Mouse (Mus musculus) duodenum, adult 2 months (tissue): ENCODE data around the gene Rogdi. TPM values are rescaled to one million over a fixed set of nuclear protein-coding genes. Genes with fewer than 3 reads are reported as not detected.

Source experiments
- polyA plus RNA-seq: library from polyadenylated mRNA; depleted of rRNA; stranded (reverse); fragments of >200 nt; gene quantifications from 2 replicates; pipeline ENCODE4 v1.2.3, GENCODE M21; 2012; ENCODE audit warnings: low replicate concordance; rRNA removed

The Rogdi gene
- polyA plus RNA-seq = 50.5 and 84.1 TPM in 2 replicates

DNA sequence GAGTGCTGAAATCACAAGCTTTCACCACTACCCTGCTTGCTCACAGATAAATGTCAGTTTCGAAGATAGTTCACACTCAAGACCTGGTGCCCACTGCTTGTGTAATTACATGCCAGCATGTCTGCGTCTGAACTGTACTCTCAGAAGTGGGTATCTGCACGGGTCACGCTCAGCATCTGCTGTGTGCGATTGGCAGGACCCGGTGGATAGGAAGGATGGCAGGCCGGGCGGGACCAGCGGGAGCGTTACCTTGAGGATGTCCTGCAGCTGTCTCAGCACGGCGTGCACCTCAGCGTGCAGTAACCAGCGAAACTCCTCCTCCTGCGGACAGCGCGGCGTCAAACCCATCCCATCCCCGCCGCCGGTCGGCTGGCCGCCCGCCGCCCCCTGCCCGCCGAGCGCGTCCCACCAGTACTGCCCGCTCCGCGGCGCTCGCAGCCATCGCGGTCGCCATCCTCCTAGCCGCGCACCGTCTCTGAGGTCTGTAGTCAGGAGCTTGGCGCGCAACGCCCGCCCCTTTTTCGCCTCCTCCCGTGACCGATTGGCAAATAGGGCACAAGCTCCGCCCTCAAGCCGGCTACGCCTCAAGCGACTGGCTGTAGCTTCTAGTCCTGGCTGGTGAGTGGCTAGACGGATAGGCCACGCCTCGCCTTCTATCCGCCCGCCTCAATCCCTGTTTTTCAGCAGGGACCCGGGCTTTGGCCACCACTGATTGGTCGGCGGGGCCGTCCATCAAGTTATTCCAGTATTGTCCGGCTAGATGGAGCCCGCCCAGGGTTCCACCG is at the start of gene Rogdi:
Gene Rogdi (minus strand): TSS at position 500 of the 785 bp plus-strand sequence.

DNA sequence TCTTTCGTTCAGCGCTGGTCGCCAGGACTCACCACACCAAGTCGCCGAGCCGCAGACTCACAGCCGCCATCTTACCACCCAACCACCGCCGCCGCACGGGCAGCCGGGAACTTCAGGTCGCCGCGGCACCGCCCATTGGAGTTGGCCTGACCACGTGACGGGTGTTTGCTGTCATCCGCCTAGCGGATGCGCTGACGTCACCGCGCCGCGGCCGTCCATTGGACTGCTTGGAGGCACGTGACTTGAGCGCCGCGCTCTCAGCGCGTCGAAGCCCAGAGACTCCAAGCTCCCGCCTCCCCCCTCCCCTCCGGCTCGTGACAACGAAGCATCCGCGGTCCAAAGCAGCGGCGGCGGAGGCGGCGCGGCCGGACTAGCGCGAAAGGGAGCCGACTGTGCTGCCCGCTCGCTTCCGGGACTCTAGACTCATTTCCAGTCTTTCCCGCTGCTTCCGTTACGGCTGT is 36.5 kb upstream of the Rogdi start, which contains the start of the genes Glyr1 and Ubn1:
Gene Glyr1 (minus strand): TSS at position 90 of the 461 bp plus-strand sequence.
Gene Ubn1 (plus strand): TSS at position 284 of the 461 bp plus-strand sequence.

DNA sequence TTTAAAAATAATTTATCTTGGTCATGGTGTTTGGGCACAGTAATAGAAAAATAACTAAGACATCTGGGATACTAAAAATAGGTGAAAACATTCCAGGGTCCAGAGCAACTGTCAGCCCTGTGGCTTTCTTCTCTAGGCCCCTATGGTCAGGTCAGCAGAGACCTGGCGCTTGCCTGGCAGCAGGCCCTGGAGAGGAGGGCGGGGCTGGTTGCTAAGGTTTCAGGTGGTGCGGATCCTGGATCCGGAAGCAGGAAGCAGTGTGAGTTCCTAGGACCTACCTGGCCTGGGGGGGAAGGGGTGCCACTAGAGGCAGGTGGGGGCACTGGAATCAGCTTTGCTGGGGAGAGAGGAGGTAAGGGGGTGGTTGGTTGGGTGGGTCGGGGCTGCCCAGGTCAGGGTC is 6.3 kb downstream of the Rogdi start, which contains the start of gene Smim22:
Gene Smim22 (plus strand): TSS at position 222 of the 400 bp plus-strand sequence.

DNA sequence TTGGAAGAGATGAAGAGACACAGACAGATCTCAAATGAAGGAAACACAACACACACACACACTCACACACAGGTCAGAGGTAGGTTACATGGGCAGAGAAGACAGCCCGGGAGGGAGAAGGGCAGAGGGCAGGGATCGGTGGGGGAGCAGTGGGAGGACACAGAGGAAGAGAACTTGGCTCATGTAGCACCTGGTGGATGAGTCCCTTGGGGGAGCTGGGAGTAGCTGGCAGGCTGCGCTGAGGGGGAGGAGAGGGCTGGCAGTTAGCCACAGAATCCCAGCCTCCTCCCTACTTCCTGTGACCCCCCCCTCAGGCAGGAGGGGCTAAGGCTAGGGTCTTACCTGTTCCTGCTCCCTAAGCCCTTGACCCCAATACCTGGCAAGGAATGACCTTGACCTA is 15.8 kb downstream of the Rogdi start, which contains the start of gene Sept12:
Gene Sept12 (minus strand): TSS at position 300 of the 400 bp plus-strand sequence.

DNA sequence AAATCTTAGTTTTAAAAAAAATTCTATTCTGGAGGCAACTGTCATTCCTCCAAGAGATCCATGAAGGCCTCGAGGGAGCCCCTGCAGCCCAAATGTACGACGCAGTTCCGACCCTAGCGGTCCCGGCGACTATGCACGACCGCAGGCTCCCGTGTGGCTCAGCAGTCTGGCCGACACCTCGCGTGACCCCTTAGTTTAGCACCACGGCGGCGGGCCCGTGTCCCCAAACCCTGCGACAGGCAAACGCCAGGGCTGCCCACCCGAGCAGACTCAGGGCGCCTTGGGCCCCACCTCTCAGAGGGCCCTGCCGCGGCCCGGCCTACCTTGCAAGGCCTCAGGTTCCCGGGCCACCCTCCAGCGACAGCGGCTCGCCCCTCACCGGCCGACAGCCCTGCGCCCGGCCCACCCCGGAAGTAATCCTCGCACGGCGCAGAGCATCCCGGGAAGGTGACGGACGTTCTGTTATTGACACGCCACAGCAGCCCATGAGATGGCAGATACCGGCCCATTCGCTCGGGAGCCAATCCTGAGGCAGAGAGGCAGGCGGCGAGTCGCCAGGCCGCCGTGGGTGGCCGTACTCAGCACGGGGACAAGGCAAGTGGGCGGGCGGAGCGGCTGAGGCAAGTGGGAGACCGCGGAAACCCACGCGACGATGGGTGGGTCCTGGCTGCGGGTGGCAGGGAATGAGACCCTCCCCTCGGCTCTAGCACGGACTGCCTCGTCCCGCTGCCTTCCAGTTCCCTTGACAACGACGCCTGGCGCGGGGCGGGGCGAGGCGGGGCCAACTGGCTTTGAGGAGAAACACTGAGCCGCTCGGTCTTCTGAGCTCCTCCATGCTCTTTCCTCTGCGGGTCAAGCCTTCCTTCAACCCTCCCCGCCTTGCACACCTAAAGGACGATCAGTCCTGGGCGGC is 49.3 kb downstream of the Rogdi start, which contains the start of gene Anks3:
Gene Anks3 (minus strand): TSS at position 409 of the 913 bp plus-strand sequence.

Other genes with a start within 250 kb of the Rogdi start
- 138 and 207 TPM in 2 replicates for gene Cdip1, start 223.3 kb downstream of the Rogdi start, polyA plus RNA-seq
- not detected in 2 replicates for gene 4930562C15Rik, start 178.1 kb downstream of the Rogdi start, polyA plus RNA-seq
- gene Ubald1, start 133.2 kb downstream of the Rogdi start, polyA plus RNA-seq = 34.9 and 38.2 TPM in 2 replicates
- 128 and 172 TPM in 2 replicates for gene Mgrn1, start 127.3 kb downstream of the Rogdi start, polyA plus RNA-seq
- gene Nudt16l1, start 74.8 kb downstream of the Rogdi start, polyA plus RNA-seq = 37.5 and 39.6 TPM in 2 replicates
- 21.8 and 24.0 TPM in 2 replicates for gene Anks3, start 49.3 kb downstream of the Rogdi start, polyA plus RNA-seq
- not detected in 2 replicates for gene Sept12, start 15.7 kb downstream of the Rogdi start, polyA plus RNA-seq
- 205 and 527 TPM in 2 replicates for gene Smim22, start 6.3 kb downstream of the Rogdi start, polyA plus RNA-seq
- 33.0 and 46.5 TPM in 2 replicates for gene Glyr1, start 36.3 kb upstream of the Rogdi start, polyA plus RNA-seq
- 11.9 and 15.4 TPM in 2 replicates for gene Ubn1, start 36.5 kb upstream of the Rogdi start, polyA plus RNA-seq
- gene Ppl, start 118.9 kb upstream of the Rogdi start, polyA plus RNA-seq = 0.37 and 0.78 TPM in 2 replicates
- gene Sec14l5, start 133.6 kb upstream of the Rogdi start, polyA plus RNA-seq = 0.07 TPM in 1 of 2 replicates, not detected in the other
- 32.7 and 35.2 TPM in 2 replicates for gene Nagpa, start 190.5 kb upstream of the Rogdi start, polyA plus RNA-seq
- 2.6 and 3.8 TPM in 2 replicates for gene AU021092, start 208.7 kb upstream of the Rogdi start, polyA plus RNA-seq
- gene Alg1, start 220.1 kb upstream of the Rogdi start, polyA plus RNA-seq = 25.5 and 33.5 TPM in 2 replicates
- gene Eef2kmt, start 242.4 kb upstream of the Rogdi start, polyA plus RNA-seq = 24.5 and 38.4 TPM in 2 replicates